Mouse (Mus musculus) midbrain, embryonic 14.5 days (tissue): Measurements from ENCODE around the gene Tmprss6. TPM values are rescaled to one million over a fixed set of nuclear protein-coding genes. Genes with fewer than 3 reads are reported as not detected.

Experiments used
- ATAC-seq: fragments of 200-750 bp; cut with Nextera tagmentation; 2 replicates; pipeline ENCODE4 v1.8.0; 2017; ENCODE audit warnings: moderate number of reproducible peaks, moderate library complexity; ENCODE audit not compliant: low FRiP score, low TSS enrichment
- DNase-seq: peaks from one replicate; pipeline ENCODE4 v3.0.0-alpha.2; 2015
- H3K27ac ChIP-seq: fragments of 300-500 bp; sonication (generic); replicated peaks from 2 replicates; pipeline ENCODE4 v1.5.1; 2014; ENCODE audit warnings: mild to moderate bottlenecking, low read depth, low read length, moderate library complexity
- H3K27me3 ChIP-seq: fragments of 300-500 bp; sonication (generic); 2 replicates; pipeline ENCODE4 v1.6.1; 2014; ENCODE audit warnings: low read length, control low read depth, mixed read lengths; ENCODE audit not compliant: control insufficient read depth, insufficient read depth
- H3K36me3 ChIP-seq: fragments of 300-500 bp; sonication (generic); 2 replicates; pipeline ENCODE4 v1.6.1; 2014; ENCODE audit warnings: low read length, control low read depth; ENCODE audit not compliant: control insufficient read depth, insufficient read depth
- H3K4me1 ChIP-seq: fragments of 300-500 bp; sonication (generic); 2 replicates; pipeline ENCODE4 v1.6.1; 2014; ENCODE audit warnings: mild to moderate bottlenecking, antibody characterized with exemption, low read length, control low read depth; ENCODE audit not compliant: control insufficient read depth, insufficient read depth
- H3K4me2 ChIP-seq: fragments of 300-500 bp; sonication (generic); 2 replicates; pipeline ENCODE4 v1.6.1; 2014; ENCODE audit warnings: mild to moderate bottlenecking, low read length, moderate library complexity
- H3K4me3 ChIP-seq: fragments of 300-500 bp; sonication (generic); replicated peaks from 2 replicates; pipeline ENCODE4 v1.5.1; 2014; ENCODE audit warnings: low read depth, low read length
- H3K9ac ChIP-seq: fragments of 300-500 bp; sonication (generic); replicated peaks from 2 replicates; pipeline ENCODE4 v1.6.1; 2014; ENCODE audit warnings: mild to moderate bottlenecking, low read length, moderate library complexity
- H3K9me3 ChIP-seq: fragments of 300-500 bp; sonication (generic); 2 replicates; pipeline ENCODE4 v1.6.1; 2016; ENCODE audit warnings: low read length, control low read depth, mixed read lengths; ENCODE audit not compliant: control insufficient read depth
- WGBS: fragments of 180-500 bp; shearing (Covaris S2); extraction: QIAGEN DNeasy Blood & Tissue Kit; methylation state at CpG from one replicate; pipeline ENCODE4 v1.1.7; 2014; 5-methylcytosine and 5-hydroxymethylcytosine counted together
- polyA plus RNA-seq: library from polyadenylated mRNA; unstranded; fragments of >200 nt; fragmentation: Nextera tagmentation; extraction: Ambion mirVana; gene quantifications from 2 replicates; pipeline ENCODE4 v1.2.1, GENCODE M21; 2014

Gene Tmprss6
- polyA plus RNA-seq, 1 experiment from 2014 or later = 0.43 TPM

- Histone ChIP-seq H3K4me2 (no peak overlapping the region), H3K27me3 (peaks cover 30% of the 10 kb centered on the region), H3K4me3 (no peak overlapping the region), H3K36me3 (no peaks in the 10 kb centered on the region), H3K4me1 (0 out of 2 replicates have a peak, but pooled peaks cover 6% of the 10 kb centered on the region), H3K27ac (no peak overlapping the region), H3K9me3 (no peaks in the 10 kb centered on the region), H3K9ac (no peak overlapping the region)
- ATAC-seq = no peak
- WGBS = 92% methylated on average over 14 of the region's 14 CpGs
- DNase-seq = no peak
Measured at GRCm38 (mm10) chr15:78413083-78413718, 55.2 kb downstream of the Tmprss6 start.

DNA sequence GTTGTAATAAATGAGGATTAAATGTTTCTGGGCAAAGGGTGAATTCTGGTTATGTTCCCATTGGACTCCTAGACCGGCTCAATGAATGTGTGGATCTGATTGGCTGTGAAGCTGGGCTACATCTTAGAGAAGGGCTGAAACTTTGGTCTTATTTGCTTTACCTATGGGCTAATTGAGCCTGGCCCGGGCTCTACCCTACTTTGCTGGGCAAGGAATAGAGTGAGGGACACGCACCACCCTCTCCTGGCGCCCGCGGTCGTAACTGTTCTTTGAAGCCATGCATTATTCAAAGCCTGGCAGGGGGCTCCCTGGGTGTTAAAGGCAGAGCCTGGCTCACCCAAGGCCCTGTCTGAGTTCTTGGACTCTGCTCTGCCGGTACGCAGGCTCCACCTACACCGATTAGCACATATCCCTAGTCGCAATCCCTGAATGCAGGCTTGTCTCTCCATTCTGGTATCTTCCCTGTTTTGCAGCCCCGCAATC lies 58.8 kb downstream of the Tmprss6 start:
- Histone ChIP-seq H3K9ac (peak overlapping the region; percentile 23; the same call in 1 of the 2 replicates), H3K4me3 (peak overlapping the region; percentile 22; the same call in 1 of the 2 replicates), H3K9me3 (no peaks in the 10 kb centered on the region), H3K36me3 (no peaks in the 10 kb centered on the region), H3K27me3 (peaks cover 31% of the 10 kb centered on the region), H3K4me1 (peaks cover 16% of the 10 kb centered on the region; the same call in 1 of the 2 replicates), H3K4me2 (peak overlapping the region; percentile 43), H3K27ac (no peak overlapping the region)
- no peak for DNase-seq
- ATAC-seq = no peak
- WGBS = 8% methylated on average over 12 of the region's 12 CpGs

GRCm38 (mm10) chr15:78406293-78406934 lies 62.0 kb downstream of the Tmprss6 start, which contains the start of gene Mpst:
Gene Mpst (plus strand): TSS chr15:78406416.
- no peaks in the 10 kb centered on the region for H3K9me3 ChIP-seq
- H3K4me1 ChIP-seq = peaks cover 16% of the 10 kb centered on the region; the same call in 1 of the 2 replicates
- DNase-seq (peak; percentile 90), ATAC-seq (peak; percentile 86)
- peak within 1 kb of the TSS; percentile 89 for H3K27ac ChIP-seq
- no peaks in the 10 kb centered on the region for H3K36me3 ChIP-seq
- peak within 1 kb of the TSS; percentile 96 for H3K4me2 ChIP-seq
- WGBS = under 1% methylated on average over 40 of the region's 40 CpGs
- peaks cover 31% of the 10 kb centered on the region for H3K27me3 ChIP-seq
- H3K4me3 ChIP-seq = peak within 1 kb of the TSS; percentile 58
- peak within 1 kb of the TSS; percentile 75 for H3K9ac ChIP-seq

DNA sequence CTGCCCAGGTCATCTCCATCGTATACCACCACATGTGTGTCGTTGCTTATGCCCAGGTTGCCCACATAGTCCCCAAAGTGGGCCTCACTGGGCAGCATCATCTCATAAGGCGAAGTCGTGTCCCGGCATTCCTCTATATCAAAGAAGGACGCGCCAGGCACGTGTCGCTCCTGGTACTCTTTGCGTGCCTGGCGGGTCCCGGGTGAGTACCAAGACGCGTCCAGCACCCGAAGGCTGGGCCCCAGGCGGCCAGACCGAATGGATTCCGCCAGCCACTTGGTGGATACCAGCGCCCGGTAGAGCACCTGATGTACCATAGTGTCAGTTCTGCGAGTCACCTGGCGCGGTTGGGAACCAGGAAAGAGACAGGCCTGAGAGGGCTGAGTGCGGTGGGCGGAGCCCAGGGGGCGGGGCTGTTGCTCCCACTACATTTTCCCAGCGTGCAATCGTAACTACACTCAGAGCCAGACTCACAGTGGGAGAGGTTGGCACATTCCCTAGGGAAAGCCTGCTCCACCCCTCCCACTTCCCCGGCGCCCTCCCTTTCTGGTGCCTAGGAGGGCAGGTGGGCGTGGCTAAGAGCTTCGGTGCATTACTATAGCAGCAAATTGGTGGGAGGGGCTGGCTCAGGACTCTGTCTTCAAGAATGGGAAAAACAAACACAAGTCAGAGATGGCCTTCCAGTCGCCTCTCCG lies 62.8 kb downstream of the Tmprss6 start, which contains the start of gene Tst:
Tst (minus strand) TSS at position 391 of the 695 bp plus-strand sequence.
- peak; percentile 59 for ATAC-seq

GRCm38 (mm10) chr15:78405098-78405497 lies 63.3 kb downstream of the Tmprss6 start:
- 54% methylated on average over 11 of the region's 11 CpGs for WGBS
- no peak for ATAC-seq
- peaks cover 15% of the 10 kb centered on the region; the same call in 1 of the 2 replicates for H3K4me1 ChIP-seq

More for the DNA sequence above, 62.8 kb downstream of the Tmprss6 start, which contains the start of gene Tst:
- peak; percentile 84 for DNase-seq
- Histone ChIP-seq H3K36me3 (no peaks in the 10 kb centered on the region), H3K9ac (peak within 1 kb of the TSS; percentile 75), H3K27ac (peak within 1 kb of the TSS; percentile 89), H3K9me3 (no peaks in the 10 kb centered on the region), H3K4me1 (peaks cover 16% of the 10 kb centered on the region; the same call in 1 of the 2 replicates), H3K27me3 (peaks cover 26% of the 10 kb centered on the region), H3K4me2 (peak within 1 kb of the TSS; percentile 96), H3K4me3 (peak within 1 kb of the TSS; percentile 58)
- 1% methylated on average over 34 of the region's 34 CpGs for WGBS

DNA sequence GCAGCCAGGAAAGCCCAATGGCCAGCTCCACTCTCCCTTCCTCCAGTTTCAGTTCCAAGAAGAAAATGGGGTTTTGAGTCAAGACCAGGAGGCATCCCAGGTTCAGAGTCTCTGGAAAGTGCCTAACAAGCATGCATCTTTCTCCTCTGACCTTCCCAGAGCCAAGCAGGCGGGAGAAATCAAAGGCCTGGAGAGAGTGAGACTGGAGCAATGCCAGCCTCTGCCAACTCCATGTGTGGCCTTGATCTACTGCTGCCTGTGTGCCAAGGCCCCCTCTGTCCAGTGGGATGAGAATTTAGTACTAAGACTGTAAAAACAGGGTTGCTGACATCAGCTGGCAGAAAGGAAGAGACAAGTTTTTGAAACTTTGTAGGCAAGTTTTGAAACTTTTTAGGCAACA lies 64.5 kb downstream of the Tmprss6 start:
- H3K27me3 ChIP-seq = peaks cover 8% of the 10 kb centered on the region
- H3K9ac ChIP-seq = no peak overlapping the region
- peaks cover 10% of the 10 kb centered on the region; the same call in 1 of the 2 replicates for H3K4me1 ChIP-seq
- ATAC-seq = no peak
- H3K4me2 ChIP-seq = no peak overlapping the region
- DNase-seq = peak; percentile 61
- WGBS = 66% methylated on average over 1 of the region's 1 CpGs
- no peak overlapping the region for H3K27ac ChIP-seq
- no peaks in the 10 kb centered on the region for H3K9me3 ChIP-seq
- H3K4me3 ChIP-seq = no peak overlapping the region
- H3K36me3 ChIP-seq = no peaks in the 10 kb centered on the region

More at GRCm38 (mm10) chr15:78405098-78405497, 63.3 kb downstream of the Tmprss6 start:
- Histone ChIP-seq H3K9ac (peak overlapping the region; percentile 75; the same call in 1 of the 2 replicates), H3K27ac (no peak overlapping the region), H3K9me3 (no peaks in the 10 kb centered on the region), H3K36me3 (no peaks in the 10 kb centered on the region), H3K4me3 (peak overlapping the region; percentile 58), H3K4me2 (peak overlapping the region; percentile 96), H3K27me3 (peaks cover 20% of the 10 kb centered on the region)
- DNase-seq = no peak

- Histone ChIP-seq H3K27ac (no peak overlapping the region), H3K4me1 (peaks cover 10% of the 10 kb centered on the region; the same call in 1 of the 2 replicates), H3K4me3 (no peak overlapping the region), H3K9me3 (no peaks in the 10 kb centered on the region), H3K27me3 (0 out of 2 replicates have a peak, but pooled peaks cover 3% of the 10 kb centered on the region), H3K36me3 (no peaks in the 10 kb centered on the region), H3K9ac (no peak overlapping the region), H3K4me2 (no peak overlapping the region)
- WGBS = 47% methylated on average over 3 of the region's 3 CpGs
- no peak for ATAC-seq
- DNase-seq = no peak
Measured at GRCm38 (mm10) chr15:78403301-78403741, 65.1 kb downstream of the Tmprss6 start.

DNA sequence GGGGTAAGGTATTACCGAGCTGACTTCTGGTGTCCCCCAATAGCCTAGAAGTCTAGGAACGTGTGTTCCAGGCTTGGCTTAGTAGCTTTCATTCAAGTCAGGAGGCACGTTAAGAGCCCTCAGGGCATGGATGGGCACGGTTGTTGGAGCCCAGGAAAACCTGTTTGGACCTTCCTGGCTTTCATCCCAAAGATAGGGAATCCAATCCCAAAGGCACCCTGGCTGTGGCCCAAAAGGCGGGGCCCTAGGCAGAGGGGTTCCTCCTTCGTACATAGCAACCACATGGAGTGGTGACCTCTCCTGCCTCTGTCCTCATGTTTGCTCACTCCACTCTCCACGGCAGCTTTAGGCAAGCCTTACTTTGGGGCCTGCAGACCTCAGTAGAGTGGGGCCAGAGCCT lies 66.0 kb downstream of the Tmprss6 start:
- no peaks in the 10 kb centered on the region for H3K9me3 ChIP-seq
- 81% methylated on average over 7 of the region's 7 CpGs for WGBS
- no peak overlapping the region for H3K4me3 ChIP-seq
- H3K27me3 ChIP-seq = no peaks in the 10 kb centered on the region
- ATAC-seq (no peak), DNase-seq (no peak)
- no peak overlapping the region for H3K9ac ChIP-seq
- H3K4me2 ChIP-seq = no peak overlapping the region
- H3K36me3 ChIP-seq = no peaks in the 10 kb centered on the region
- H3K4me1 ChIP-seq = peaks cover 10% of the 10 kb centered on the region; the same call in 1 of the 2 replicates
- H3K27ac ChIP-seq = no peak overlapping the region
